Mouse (Mus musculus): ENCODE measurements around the gene Amacr. TPM values are rescaled to one million over a fixed set of nuclear protein-coding genes. Genes with fewer than 3 reads are reported as not detected.
A peak's percentile ranks its signal among the peaks of the same experiment; 100 is the strongest.
"Not testable (repeated sequence)": the region's sequence is repeated elsewhere in the genome, so short reads cannot be mapped to it uniquely, and the experiment has no call there.

Amacr gene
- polyA plus RNA-seq, 2 experiments: 10.9 to 19.3 TPM

DNA sequence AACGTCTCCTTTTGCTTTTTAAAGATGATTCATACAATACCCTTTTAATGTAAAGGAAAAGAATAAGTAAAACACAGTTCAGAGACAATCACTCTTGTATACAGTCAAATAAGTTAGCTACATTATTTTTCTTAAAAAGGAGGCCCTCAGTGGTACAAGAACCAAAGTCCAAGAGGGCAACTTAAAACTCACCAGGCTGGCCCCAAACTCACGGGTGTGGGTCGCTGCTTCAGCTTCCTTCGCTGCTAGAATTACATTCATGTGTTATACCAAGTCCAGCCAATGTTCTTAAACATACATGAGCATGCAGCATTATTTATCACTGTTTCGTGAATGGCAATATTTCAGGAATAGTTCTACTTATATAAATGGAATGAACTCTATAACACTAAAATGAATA is 10.8 kb upstream of the Amacr start:
- no peak for DNase-seq (ENCODE audit: low read depth in 3 of 3, low spot score in 3 of 3)
- Histone ChIP-seq H3K27me3 (ENCODE audit: control insufficient read depth, insufficient read depth, low read length) (no peaks in the 10 kb centered on the region), H3K4me3 (ENCODE audit: insufficient read depth in 1 of 2, low read depth in 2 of 2, low read length in 2 of 2) (no peak overlapping the region), H3K36me3 (replicated peaks; ENCODE audit: control insufficient read depth, insufficient read depth, low read depth) (no peaks in the 10 kb centered on the region), H3K4me1 (replicated peaks; ENCODE audit: control insufficient read depth in 2 of 2, insufficient read depth in 2 of 2, low read length in 1 of 2) (no peaks in the 10 kb centered on the region), H3K9me3 (ENCODE audit: control insufficient read depth, low read length) (no peaks in the 10 kb centered on the region), H3K9ac (replicated peaks) (no peak overlapping the region), H3K27ac (no peak overlapping the region), H3K4me2 (ENCODE audit: low read depth) (no peak overlapping the region)
- 61% methylated on average over 5 of the region's 5 CpGs for WGBS (ENCODE audit: insufficient replicate concordance)
- ATAC-seq (ENCODE audit: insufficient read depth): no peak
- no peak for TF ChIP-seq CTCF (IDR thresholded peaks at IDR 0.05; ENCODE audit: low read depth)
- no peak for TF ChIP-seq EP300 (IDR thresholded peaks at IDR 0.05; ENCODE audit: low read depth)

DNA sequence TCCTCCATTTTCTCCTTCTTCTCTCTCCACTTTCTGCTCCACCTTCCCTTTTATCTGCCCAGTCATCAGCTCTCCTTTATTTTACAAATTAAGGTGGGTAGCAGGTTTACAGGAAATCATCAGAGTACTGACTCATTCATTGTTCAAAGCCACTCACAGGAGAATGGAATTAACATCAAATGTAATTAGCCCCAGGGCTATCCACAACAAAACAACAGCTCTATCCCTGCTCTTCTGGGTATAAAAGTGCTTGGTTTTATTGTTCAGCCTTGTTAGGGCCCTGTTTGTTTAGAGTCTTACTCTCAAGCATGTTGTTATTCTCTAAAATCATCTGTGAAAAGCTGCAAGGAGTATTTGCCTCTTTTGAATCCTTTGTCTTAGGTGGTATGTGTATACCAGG is 4.4 kb upstream of the Amacr start:
- H3K9me3 ChIP-seq (ENCODE audit: control insufficient read depth, low read length): no peaks in the 10 kb centered on the region
- H3K9ac ChIP-seq (replicated peaks): no peak overlapping the region
- H3K27me3 ChIP-seq (ENCODE audit: control insufficient read depth, insufficient read depth, low read length): no peaks in the 10 kb centered on the region
- no peak overlapping the region for H3K4me3 ChIP-seq (ENCODE audit: insufficient read depth in 1 of 2, low read depth in 2 of 2, low read length in 2 of 2)
- TF ChIP-seq EP300 (IDR thresholded peaks at IDR 0.05; ENCODE audit: low read depth) (no peak), CTCF (IDR thresholded peaks at IDR 0.05; ENCODE audit: low read depth) (no peak)
- ATAC-seq (ENCODE audit: insufficient read depth) (no peak), DNase-seq (ENCODE audit: low read depth in 3 of 3, low spot score in 3 of 3) (no peak)
- H3K4me1 ChIP-seq (replicated peaks; ENCODE audit: control insufficient read depth in 2 of 2, insufficient read depth in 2 of 2, low read length in 1 of 2): peaks cover 0 to 5% of the 10 kb centered on the region in 2 experiments; a peak in 2 of 4 replicates
- H3K4me2 ChIP-seq (ENCODE audit: low read depth): no peak overlapping the region
- H3K27ac ChIP-seq: no peak overlapping the region
- H3K36me3 ChIP-seq (replicated peaks; ENCODE audit: control insufficient read depth, insufficient read depth, low read depth): no peaks in the 10 kb centered on the region

DNA sequence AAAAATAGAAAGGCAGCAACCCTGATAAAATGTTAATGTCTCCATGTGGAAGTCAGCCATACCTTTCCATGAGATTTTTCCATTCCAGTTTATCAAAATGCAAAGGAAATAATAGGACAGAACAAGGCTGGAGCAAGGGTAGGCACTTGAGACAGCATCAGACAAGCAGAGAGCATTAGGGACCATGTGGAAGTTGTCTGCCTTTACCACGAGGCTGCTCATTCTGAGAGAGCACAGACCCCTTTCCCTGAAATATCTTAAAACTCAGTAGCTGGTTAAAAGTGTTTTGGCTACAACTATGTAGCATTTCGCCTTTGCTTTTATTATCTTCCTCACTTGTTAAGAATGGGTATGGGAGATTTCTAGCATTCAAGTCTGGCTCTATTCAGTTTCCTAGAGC is 844 bp upstream of the Amacr start:
- Histone ChIP-seq H3K27me3 (ENCODE audit: control insufficient read depth, insufficient read depth, low read length) (no peaks in the 10 kb centered on the region), H3K4me1 (replicated peaks; ENCODE audit: control insufficient read depth in 2 of 2, insufficient read depth in 2 of 2, low read length in 1 of 2) (peaks cover 0 to 7% of the 10 kb centered on the region in 2 experiments; a peak in 2 of 4 replicates), H3K4me3 (ENCODE audit: insufficient read depth in 1 of 2, low read depth in 2 of 2, low read length in 2 of 2) (peak overlapping the region in 1 of 2 experiments; percentile 64; a peak in 1 of 4 replicates), H3K27ac (no peak overlapping the region), H3K9me3 (ENCODE audit: control insufficient read depth, low read length) (no peaks in the 10 kb centered on the region), H3K9ac (replicated peaks) (no peak overlapping the region), H3K4me2 (ENCODE audit: low read depth) (peak overlapping the region; percentile 74), H3K36me3 (replicated peaks; ENCODE audit: control insufficient read depth, insufficient read depth, low read depth) (no peaks in the 10 kb centered on the region)
- WGBS (ENCODE audit: insufficient replicate concordance): 48% methylated on average over 2 of the region's 2 CpGs
- ATAC-seq (ENCODE audit: insufficient read depth) (no peak), DNase-seq (ENCODE audit: low read depth in 3 of 3, low spot score in 3 of 3) (no peak)
- TF ChIP-seq CTCF (IDR thresholded peaks at IDR 0.05; ENCODE audit: low read depth) (no peak), EP300 (IDR thresholded peaks at IDR 0.05; ENCODE audit: low read depth) (no peak)

DNA sequence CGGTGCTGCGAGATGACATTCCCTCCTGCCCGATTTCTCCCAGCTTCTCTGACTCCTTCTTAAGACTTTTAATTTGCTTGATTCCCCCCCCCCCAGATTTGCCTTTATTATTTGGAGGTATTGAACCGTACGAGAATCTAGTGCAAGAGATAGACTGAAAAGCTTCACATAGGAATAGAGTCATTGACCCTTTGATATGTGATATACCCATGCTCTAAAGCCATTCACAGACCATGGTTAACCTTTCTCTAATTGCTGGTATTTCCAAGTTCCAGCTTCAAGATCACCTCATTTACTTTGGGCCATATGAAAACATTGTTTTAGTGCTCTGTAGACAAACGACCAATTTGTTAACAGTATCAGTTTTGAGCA is 494 bp downstream of the Amacr start:
- 6% methylated on average over 6 of the region's 6 CpGs for WGBS (ENCODE audit: insufficient replicate concordance)
- Histone ChIP-seq H3K36me3 (replicated peaks; ENCODE audit: control insufficient read depth, insufficient read depth, low read depth) (no peaks in the 10 kb centered on the region), H3K4me1 (replicated peaks; ENCODE audit: control insufficient read depth in 2 of 2, insufficient read depth in 2 of 2, low read length in 1 of 2) (peaks cover 0 to 9% of the 10 kb centered on the region in 2 experiments; a peak in 2 of 4 replicates), H3K27me3 (ENCODE audit: control insufficient read depth, insufficient read depth, low read length) (no peaks in the 10 kb centered on the region), H3K4me2 (ENCODE audit: low read depth) (peak overlapping the region; percentile 74), H3K27ac (no peak overlapping the region), H3K9me3 (ENCODE audit: control insufficient read depth, low read length) (no peaks in the 10 kb centered on the region), H3K4me3 (ENCODE audit: insufficient read depth in 1 of 2, low read depth in 2 of 2, low read length in 2 of 2) (peak overlapping the region; percentile 61 to 64), H3K9ac (replicated peaks) (peak overlapping the region; percentile 57)
- ATAC-seq (ENCODE audit: insufficient read depth) (no peak), DNase-seq (ENCODE audit: low read depth in 3 of 3, low spot score in 3 of 3) (no peak)
- TF ChIP-seq EP300 (IDR thresholded peaks at IDR 0.05; ENCODE audit: low read depth) (no peak), CTCF (IDR thresholded peaks at IDR 0.05; ENCODE audit: low read depth) (no peak)

DNA sequence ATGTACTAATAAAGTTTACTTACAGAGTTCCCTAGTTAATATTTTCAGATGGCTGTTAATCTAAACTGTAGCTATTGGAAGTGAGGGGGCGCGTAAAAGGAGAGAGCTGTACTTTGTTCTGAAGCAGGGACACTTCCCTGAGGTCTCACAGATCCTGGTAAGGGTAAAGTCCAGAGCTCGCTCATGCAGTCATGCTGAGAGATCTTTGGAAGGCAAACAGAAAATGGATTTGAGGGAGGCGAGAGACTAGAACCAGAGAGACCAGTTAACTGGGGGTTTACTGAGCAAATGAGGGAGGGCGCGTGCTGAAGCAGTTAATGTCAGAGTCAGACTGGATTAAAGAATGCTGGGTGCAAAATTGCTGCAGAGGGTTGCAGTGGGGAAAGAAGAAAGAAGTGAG is 4.2 kb downstream of the Amacr start:
- H3K4me2 ChIP-seq (ENCODE audit: low read depth): no peak overlapping the region
- DNase-seq (ENCODE audit: low read depth in 3 of 3, low spot score in 3 of 3) (peak in 2 of 3 experiments; percentile 13 to 16), ATAC-seq (ENCODE audit: insufficient read depth) (no peak)
- TF ChIP-seq EP300 (IDR thresholded peaks at IDR 0.05; ENCODE audit: low read depth) (no peak), CTCF (IDR thresholded peaks at IDR 0.05; ENCODE audit: low read depth) (no peak)
- H3K9ac ChIP-seq (replicated peaks): no peak overlapping the region
- no peak overlapping the region for H3K27ac ChIP-seq
- 60% methylated on average over 6 of the region's 6 CpGs for WGBS (ENCODE audit: insufficient replicate concordance)
- H3K4me3 ChIP-seq (ENCODE audit: insufficient read depth in 1 of 2, low read depth in 2 of 2, low read length in 2 of 2): no peak overlapping the region
- peaks cover 0 to 8% of the 10 kb centered on the region in 2 experiments; a peak in 2 of 4 replicates for H3K4me1 ChIP-seq (replicated peaks; ENCODE audit: control insufficient read depth in 2 of 2, insufficient read depth in 2 of 2, low read length in 1 of 2)
- no peaks in the 10 kb centered on the region for H3K9me3 ChIP-seq (ENCODE audit: control insufficient read depth, low read length)
- H3K27me3 ChIP-seq (ENCODE audit: control insufficient read depth, insufficient read depth, low read length): no peaks in the 10 kb centered on the region
- no peaks in the 10 kb centered on the region for H3K36me3 ChIP-seq (replicated peaks; ENCODE audit: control insufficient read depth, insufficient read depth, low read depth)

DNA sequence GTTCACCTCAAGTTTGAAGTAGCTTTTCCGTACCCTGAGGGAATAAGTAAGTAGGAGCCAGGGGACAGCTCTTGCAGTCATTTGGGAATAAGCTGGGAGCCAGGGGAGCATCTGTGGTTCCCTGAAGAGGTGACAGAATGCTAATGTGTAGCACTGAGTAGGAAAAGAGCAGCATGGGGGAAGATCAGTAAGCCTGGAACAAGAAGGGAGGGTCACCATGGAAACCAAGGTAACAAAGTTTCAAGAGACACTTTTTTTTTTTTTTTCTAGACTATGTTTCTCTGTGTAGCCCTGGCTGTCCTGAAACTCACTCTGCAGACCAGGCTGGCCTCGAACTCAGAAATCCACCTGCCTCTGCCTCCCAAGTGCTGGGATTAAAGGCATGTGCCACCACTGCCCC is 4.9 kb downstream of the Amacr start:
- not testable (repeated sequence) for DNase-seq (ENCODE audit: low read depth in 3 of 3, low spot score in 3 of 3); H3K27me3 ChIP-seq (ENCODE audit: control insufficient read depth, insufficient read depth, low read length); H3K27ac ChIP-seq; H3K4me1 ChIP-seq (replicated peaks; ENCODE audit: control insufficient read depth in 2 of 2, insufficient read depth in 2 of 2, low read length in 1 of 2); ATAC-seq (ENCODE audit: insufficient read depth); H3K9me3 ChIP-seq (ENCODE audit: control insufficient read depth, low read length); H3K36me3 ChIP-seq (replicated peaks; ENCODE audit: control insufficient read depth, insufficient read depth, low read depth); H3K4me3 ChIP-seq (ENCODE audit: insufficient read depth in 1 of 2, low read depth in 2 of 2, low read length in 2 of 2); H3K9ac ChIP-seq (replicated peaks); H3K4me2 ChIP-seq (ENCODE audit: low read depth)
- 34% methylated on average over 2 of the region's 2 CpGs for WGBS (ENCODE audit: insufficient replicate concordance)
